Mouse (Mus musculus) ES-E14 (cell line): ENCODE results near the gene Psmd12. TPM values are rescaled to one million over a fixed set of nuclear protein-coding genes. Genes with fewer than 3 reads are reported as not detected.

Experiments
- DNase-seq: peaks from one replicate; pipeline ENCODE4 v3.0.0-alpha.2; 2013; ENCODE audit warnings: low read depth, low spot score
- H3K27ac ChIP-seq: 2 replicates; pipeline ENCODE4 v1.5.1; 2012; ENCODE audit warnings: low read depth, mild to moderate bottlenecking, low read length, moderate library complexity, mixed read lengths; ENCODE audit not compliant: poor library complexity, insufficient read depth, severe bottlenecking
- H3K36me3 ChIP-seq: 2 replicates; pipeline ENCODE4 v1.6.1; 2012; ENCODE audit warnings: mild to moderate bottlenecking, low read length, moderate library complexity, mixed read lengths; ENCODE audit not compliant: control insufficient read depth, poor library complexity, insufficient read depth, severe bottlenecking
- H3K4me1 ChIP-seq, 2 experiments: fragments of 150-350 bp in 1 of 2; sonication (generic) in 1 of 2; 2 replicates each; pipeline ENCODE4 v1.6.1; 2012; ENCODE audit warnings: low read length in 2 of 2, mild to moderate bottlenecking in 1 of 2, mixed read lengths in 1 of 2; ENCODE audit not compliant: control insufficient read depth in 2 of 2, insufficient read depth in 2 of 2, poor library complexity in 1 of 2
- H3K4me3 ChIP-seq, 2 experiments: fragments of 150-350 bp in 1 of 2; sonication (generic) in 1 of 2; 2 replicates each; pipeline ENCODE4 v1.5.1; 2012; ENCODE audit warnings: low read length in 2 of 2, low read depth in 1 of 2, mild to moderate bottlenecking in 1 of 2, mixed read lengths in 1 of 2; ENCODE audit not compliant: insufficient read depth in 1 of 2, poor library complexity in 1 of 2, severe bottlenecking in 1 of 2
- H3K9ac ChIP-seq: 2 replicates; pipeline ENCODE4 v1.6.1; 2012; ENCODE audit warnings: low read depth, mild to moderate bottlenecking, low read length, mixed read lengths; ENCODE audit not compliant: poor library complexity, insufficient read depth, severe bottlenecking
- H3K9me3 ChIP-seq: fragments of 150-350 bp; sonication (generic); 2 replicates; pipeline ENCODE4 v1.6.1; 2012; ENCODE audit warnings: low read depth, mild to moderate bottlenecking, low read length; ENCODE audit not compliant: control insufficient read depth, insufficient read depth
- CHD2 ChIP-seq: IDR thresholded peaks from 2 replicates; pipeline ENCODE4 v1.6.1; 2014; ENCODE audit warnings: mild to moderate bottlenecking, low read depth, low read length, inconsistent platforms
- HCFC1 ChIP-seq: IDR thresholded peaks from 2 replicates; pipeline ENCODE4 v1.6.1; 2012; ENCODE audit warnings: low read length, inconsistent platforms, borderline replicate concordance; ENCODE audit not compliant: insufficient read depth
- MAFK ChIP-seq: IDR thresholded peaks from 2 replicates; pipeline ENCODE4 v1.6.1; 2014; ENCODE audit warnings: mild to moderate bottlenecking, low read depth, low read length, inconsistent platforms; ENCODE audit not compliant: insufficient read depth
- ZC3H11A ChIP-seq: IDR thresholded peaks from 2 replicates; pipeline ENCODE4 v1.6.1; 2012; ENCODE audit warnings: low read depth, mild to moderate bottlenecking, inconsistent platforms, low read length, borderline replicate concordance
- ZNF384 ChIP-seq: IDR thresholded peaks from 2 replicates; pipeline ENCODE4 v1.6.1; 2012; ENCODE audit warnings: low read depth, low read length, inconsistent platforms
- in situ Hi-C, 2 experiments: fragments of 600-800 bp; cut with MboI; formaldehyde crosslinking; loops; one replicate each; pipeline ENCODE4 v1.15.1; 2025; ENCODE audit warnings: low sequenced_read_pairs in 2 of 2, inconsistent platforms in 1 of 2; ENCODE audit not compliant: unreplicated experiment in 2 of 2
- total RNA-seq: library from RNA; depleted of rRNA; stranded (reverse); fragments of 300-350 nt; gene quantifications from 2 replicates; pipeline ENCODE4 v1.2.3, GENCODE M21; 2012

Psmd12 gene
- total RNA-seq, 1 experiment, result 140 TPM

- Histone ChIP-seq H3K27ac (no peak overlapping the region), H3K36me3 (no peaks in the 10 kb centered on the region), H3K9me3 (no peaks in the 10 kb centered on the region), H3K9ac (peak overlapping the region; percentile 3; the same call in 1 of the 2 replicates), H3K4me3 (no peak overlapping the region), H3K4me1 (peaks cover 0 to 14% of the 10 kb centered on the region in 2 experiments; a peak in 2 of 4 replicates)
- no peak for DNase-seq
- no peak for TF ChIP-seq HCFC1
- no peak for TF ChIP-seq CHD2
- no peak for TF ChIP-seq MAFK
- TF ChIP-seq ZNF384, result no peak
- TF ChIP-seq ZC3H11A, result no peak
- in situ Hi-C loops, result loop anchor here in 1 of 2 experiments (25.0 kb wide), 1 partner anchor 180 kb away; no protein-coding TSS in a partner anchor
Observed at GRCm38 (mm10) chr11:107466611-107467391, 12.5 kb upstream of the Psmd12 start.

- Histone ChIP-seq H3K4me1 (peaks cover 0 to 12% of the 10 kb centered on the region in 2 experiments; a peak in 3 of 4 replicates), H3K36me3 (no peaks in the 10 kb centered on the region), H3K27ac (peak overlapping the region; percentile 17; the same call in 1 of the 2 replicates), H3K9me3 (no peaks in the 10 kb centered on the region), H3K4me3 (peak overlapping the region; percentile 73 to 87), H3K9ac (peak overlapping the region; percentile 85)
- no peak for DNase-seq
- no peak for TF ChIP-seq CHD2
- TF ChIP-seq ZC3H11A, result no peak
- no peak for TF ChIP-seq MAFK
- no peak for TF ChIP-seq ZNF384
- TF ChIP-seq HCFC1, result no peak
- in situ Hi-C loops, result loop anchor here in 1 of 2 experiments (25.0 kb wide), 1 partner anchor 181 kb away; no protein-coding TSS in a partner anchor
Observed at GRCm38 (mm10) chr11:107468252-107469030, 10.8 kb upstream of the Psmd12 start.

GRCm38 (mm10) chr11:107469031-107469522 lies 10.2 kb upstream of the Psmd12 start:
- Histone ChIP-seq H3K4me1 (peaks cover 0 to 11% of the 10 kb centered on the region in 2 experiments; a peak in 3 of 4 replicates), H3K9me3 (no peaks in the 10 kb centered on the region), H3K9ac (peak overlapping the region; percentile 85), H3K36me3 (no peaks in the 10 kb centered on the region), H3K27ac (peak overlapping the region; percentile 38), H3K4me3 (peak overlapping the region; percentile 73 to 87)
- DNase-seq, result no peak
- in situ Hi-C loops, result loop anchor here in 1 of 2 experiments (25.0 kb wide), 1 partner anchor 182 kb away; no protein-coding TSS in a partner anchor
- TF ChIP-seq ZC3H11A (peak; percentile 48; the same call in 1 of the 2 replicates), HCFC1 (no peak)

GRCm38 (mm10) chr11:107469523-107470371 lies 9.5 kb upstream of the Psmd12 start:
- Histone ChIP-seq H3K4me1 (peaks cover 0 to 9% of the 10 kb centered on the region in 2 experiments; a peak in 2 of 4 replicates), H3K4me3 (peak overlapping the region; percentile 73 to 87), H3K9ac (peak overlapping the region; percentile 85), H3K9me3 (no peaks in the 10 kb centered on the region), H3K27ac (peak overlapping the region; percentile 74), H3K36me3 (no peaks in the 10 kb centered on the region)
- in situ Hi-C loops, result loop anchor here in 1 of 2 experiments (5.0 to 25.0 kb wide), 2 partner anchors 77 to 182 kb away; no protein-coding TSS in a partner anchor
- TF ChIP-seq CHD2, result no peak
- TF ChIP-seq ZNF384, result no peak
- no peak for TF ChIP-seq ZC3H11A
- TF ChIP-seq HCFC1, result no peak
- TF ChIP-seq MAFK, result no peak
- DNase-seq, result no peak
